Mouse (Mus musculus): ENCODE results near the gene Thumpd2. TPM values are rescaled to one million over a fixed set of nuclear protein-coding genes. Genes with fewer than 3 reads are reported as not detected.

The Thumpd2 gene
- polyA plus RNA-seq (2015; fragmentation: Nextera tagmentation; extraction: Ambion mirVana) = 4.6 and 5.0 TPM in 2 replicates

- WGBS (ENCODE audit: insufficient replicate concordance) = under 1% methylated on average over 29 of the region's 29 CpGs
- Histone ChIP-seq H3K27ac (ENCODE audit: low read depth) (peak within 1 kb of the TSS; percentile 87), H3K4me3 (ENCODE audit: low read depth, low read length) (peak within 1 kb of the TSS; percentile 91), H3K9me3 (ENCODE audit: low read length) (0 out of 2 replicates have a peak, but pooled peaks cover 3% of the 10 kb centered on the region), H3K36me3 (replicated peaks; ENCODE audit: insufficient read depth, low read length) (no peaks in the 10 kb centered on the region; the same call in 1 of the 2 replicates), H3K9ac (replicated peaks) (peak within 1 kb of the TSS; percentile 93), H3K4me1 (ENCODE audit: insufficient read depth) (peaks cover 19% of the 10 kb centered on the region), H3K4me2 (ENCODE audit: low read depth, low read length) (peak within 1 kb of the TSS; percentile 81), H3K27me3 (ENCODE audit: insufficient read depth, low read length) (no peaks in the 10 kb centered on the region)
- DNase-seq (peak; percentile 93), ATAC-seq (peak; percentile 98)
- TF ChIP-seq CTCF (IDR thresholded peaks at IDR 0.05; ENCODE audit: low read depth) (peak; percentile 95), EP300 (IDR thresholded peaks at IDR 0.05; ENCODE audit: low read depth) (no peak)
Measured at GRCm38 (mm10) chr17:81064979-81065311, at the start of gene Thumpd2. Gene Thumpd2, minus strand, starts transcription at chr17:81065082.

- no peak overlapping the region for H3K4me3 ChIP-seq (ENCODE audit: low read depth, low read length)
- no peaks in the 10 kb centered on the region for H3K4me1 ChIP-seq (ENCODE audit: insufficient read depth)
- no peaks in the 10 kb centered on the region for H3K9me3 ChIP-seq (ENCODE audit: low read length)
- WGBS (ENCODE audit: insufficient replicate concordance) = 31% methylated on average over 2 of the region's 2 CpGs
- no peaks in the 10 kb centered on the region for H3K27me3 ChIP-seq (ENCODE audit: insufficient read depth, low read length)
- H3K4me2 ChIP-seq (ENCODE audit: low read depth, low read length) = no peak overlapping the region
- H3K9ac ChIP-seq (replicated peaks) = no peak overlapping the region
- TF ChIP-seq EP300 (IDR thresholded peaks at IDR 0.05; ENCODE audit: low read depth) (no peak), CTCF (IDR thresholded peaks at IDR 0.05; ENCODE audit: low read depth) (no peak)
- DNase-seq = no peak
- no peak overlapping the region for H3K27ac ChIP-seq (ENCODE audit: low read depth)
- ATAC-seq = no peak
- no peaks in the 10 kb centered on the region for H3K36me3 ChIP-seq (replicated peaks; ENCODE audit: insufficient read depth, low read length)
Measured at GRCm38 (mm10) chr17:81104237-81104636, 39.4 kb upstream of the Thumpd2 start.

- no peak overlapping the region for H3K4me3 ChIP-seq (ENCODE audit: low read depth, low read length)
- no peak for ATAC-seq
- H3K9me3 ChIP-seq (ENCODE audit: low read length) = no peaks in the 10 kb centered on the region
- H3K9ac ChIP-seq (replicated peaks) = no peak overlapping the region
- TF ChIP-seq EP300 (IDR thresholded peaks at IDR 0.05; ENCODE audit: low read depth) = no peak
- TF ChIP-seq CTCF (IDR thresholded peaks at IDR 0.05; ENCODE audit: low read depth) = no peak
- H3K27me3 ChIP-seq (ENCODE audit: insufficient read depth, low read length) = no peaks in the 10 kb centered on the region
- H3K4me2 ChIP-seq (ENCODE audit: low read depth, low read length) = no peak overlapping the region
- 31% methylated on average over 8 of the region's 8 CpGs for WGBS (ENCODE audit: insufficient replicate concordance)
- no peak for DNase-seq
- H3K4me1 ChIP-seq (ENCODE audit: insufficient read depth) = no peaks in the 10 kb centered on the region
- no peak overlapping the region for H3K27ac ChIP-seq (ENCODE audit: low read depth)
- no peaks in the 10 kb centered on the region for H3K36me3 ChIP-seq (replicated peaks; ENCODE audit: insufficient read depth, low read length)
Measured at GRCm38 (mm10) chr17:81102866-81103265, 38.0 kb upstream of the Thumpd2 start.

GRCm38 (mm10) chr17:81098444-81098843, 33.6 kb upstream of the Thumpd2 start:
- H3K36me3 ChIP-seq (replicated peaks; ENCODE audit: insufficient read depth, low read length) = no peaks in the 10 kb centered on the region
- no peak overlapping the region for H3K9ac ChIP-seq (replicated peaks)
- H3K4me3 ChIP-seq (ENCODE audit: low read depth, low read length) = no peak overlapping the region
- no peaks in the 10 kb centered on the region for H3K9me3 ChIP-seq (ENCODE audit: low read length)
- TF ChIP-seq EP300 (IDR thresholded peaks at IDR 0.05; ENCODE audit: low read depth) (no peak), CTCF (IDR thresholded peaks at IDR 0.05; ENCODE audit: low read depth) (peak; percentile 15)
- H3K27me3 ChIP-seq (ENCODE audit: insufficient read depth, low read length) = no peaks in the 10 kb centered on the region
- DNase-seq (no peak), ATAC-seq (no peak)
- no peak overlapping the region for H3K27ac ChIP-seq (ENCODE audit: low read depth)
- H3K4me2 ChIP-seq (ENCODE audit: low read depth, low read length) = no peak overlapping the region
- H3K4me1 ChIP-seq (ENCODE audit: insufficient read depth) = no peaks in the 10 kb centered on the region

- H3K9ac ChIP-seq (replicated peaks) = no peak overlapping the region
- TF ChIP-seq CTCF (IDR thresholded peaks at IDR 0.05; ENCODE audit: low read depth) = no peak
- TF ChIP-seq EP300 (IDR thresholded peaks at IDR 0.05; ENCODE audit: low read depth) = no peak
- H3K4me2 ChIP-seq (ENCODE audit: low read depth, low read length) = no peak overlapping the region
- no peaks in the 10 kb centered on the region for H3K9me3 ChIP-seq (ENCODE audit: low read length)
- no peaks in the 10 kb centered on the region for H3K4me1 ChIP-seq (ENCODE audit: insufficient read depth)
- DNase-seq = no peak
- no peaks in the 10 kb centered on the region for H3K27me3 ChIP-seq (ENCODE audit: insufficient read depth, low read length)
- no peak overlapping the region for H3K27ac ChIP-seq (ENCODE audit: low read depth)
- no peak for ATAC-seq
- WGBS (ENCODE audit: insufficient replicate concordance) = 66% methylated on average over 2 of the region's 2 CpGs
- no peak overlapping the region for H3K4me3 ChIP-seq (ENCODE audit: low read depth, low read length)
- no peaks in the 10 kb centered on the region for H3K36me3 ChIP-seq (replicated peaks; ENCODE audit: insufficient read depth, low read length)
Measured at GRCm38 (mm10) chr17:81096490-81096889, 31.6 kb upstream of the Thumpd2 start.

GRCm38 (mm10) chr17:81092794-81093193, 27.9 kb upstream of the Thumpd2 start:
- Histone ChIP-seq H3K4me3 (ENCODE audit: low read depth, low read length) (no peak overlapping the region), H3K9ac (replicated peaks) (no peak overlapping the region), H3K4me2 (ENCODE audit: low read depth, low read length) (no peak overlapping the region), H3K4me1 (ENCODE audit: insufficient read depth) (no peaks in the 10 kb centered on the region), H3K27ac (ENCODE audit: low read depth) (no peak overlapping the region), H3K27me3 (ENCODE audit: insufficient read depth, low read length) (no peaks in the 10 kb centered on the region), H3K36me3 (replicated peaks; ENCODE audit: insufficient read depth, low read length) (no peaks in the 10 kb centered on the region), H3K9me3 (ENCODE audit: low read length) (no peaks in the 10 kb centered on the region)
- no peak for ATAC-seq
- DNase-seq = no peak
- WGBS (ENCODE audit: insufficient replicate concordance) = 74% methylated on average over 5 of the region's 5 CpGs
- no peak for TF ChIP-seq CTCF (IDR thresholded peaks at IDR 0.05; ENCODE audit: low read depth)
- TF ChIP-seq EP300 (IDR thresholded peaks at IDR 0.05; ENCODE audit: low read depth) = no peak

- Histone ChIP-seq H3K36me3 (replicated peaks; ENCODE audit: insufficient read depth, low read length) (no peaks in the 10 kb centered on the region), H3K4me1 (ENCODE audit: insufficient read depth) (no peaks in the 10 kb centered on the region), H3K27ac (ENCODE audit: low read depth) (no peak overlapping the region), H3K4me2 (ENCODE audit: low read depth, low read length) (no peak overlapping the region), H3K4me3 (ENCODE audit: low read depth, low read length) (no peak overlapping the region), H3K9ac (replicated peaks) (no peak overlapping the region), H3K27me3 (ENCODE audit: insufficient read depth, low read length) (no peaks in the 10 kb centered on the region), H3K9me3 (ENCODE audit: low read length) (no peaks in the 10 kb centered on the region)
- no peak for TF ChIP-seq EP300 (IDR thresholded peaks at IDR 0.05; ENCODE audit: low read depth)
- TF ChIP-seq CTCF (IDR thresholded peaks at IDR 0.05; ENCODE audit: low read depth) = no peak
- ATAC-seq (no peak), DNase-seq (no peak)
- whole genome bisulfite sequencing (ENCODE audit: insufficient replicate concordance) = 59% methylated on average over 3 of the region's 3 CpGs
Measured at GRCm38 (mm10) chr17:81088866-81089265, 24.0 kb upstream of the Thumpd2 start.

Measured in liver, postnatal 0 days (tissue).